Mouse (Mus musculus): ENCODE data around the gene Slc40a1. TPM values are rescaled to one million over a fixed set of nuclear protein-coding genes. Genes with fewer than 3 reads are reported as not detected.

Gene Slc40a1
- total RNA-seq, 2 experiments from 2014 or later, result 10.3 to 12.1 TPM

Other genes with a start within 250 kb of the Slc40a1 start
- gene Wdr75, start 131.4 kb downstream of the Slc40a1 start, total RNA-seq (2021), result 10 to 100 TPM; 40.1 to 48.3 TPM
- gene Gm5269, start 36.2 kb downstream of the Slc40a1 start, total RNA-seq (2021), result not detected
- gene Dnah7b, start 139.8 kb upstream of the Slc40a1 start, total RNA-seq (2021), result 1 to 10 TPM; 1.0 to 3.0 TPM